Comparison of ENCODE assay signal across 12 mouse cellular contexts in genomic region chr13:98518341-98518740, GRCm38 (mm10). TPM values are rescaled to one million over a fixed set of nuclear protein-coding genes. Genes with fewer than 3 reads are reported as not detected.
DNase-seq lines count a peak whose midpoint lies in the region; ATAC-seq and TF ChIP-seq lines count a peak whose summit lies in the region.
"Had no signal": no experiment of that assay in that cellular context is flagged by ENCODE, and none has a peak within 500 bp of the region (broad histone marks: within the 10 kb centered on the region; RNA-seq: fewer than 3 reads in every experiment).

No protein-coding gene starts in this region.

- peak; percentile 70 for DNase-seq in heart, embryonic 10.5 days (ENCODE audit: low spot score)
- DNase-seq in heart, adult 9 months (ENCODE audit: low spot score in 2 of 2), result no peak
- no peak for DNase-seq in kidney, postnatal 0 days (ENCODE audit: low spot score)
- DNase-seq in kidney, adult 8-10 months, result no peak
- peak; percentile 57 for DNase-seq in embryonic facial prominence, embryonic 11.5 days (ENCODE audit: low spot score)
- DNase-seq in neural tube, embryonic 10.5 days (ENCODE audit: extremely low spot score, low spot score), result peak; percentile 37
- DNase-seq in adrenal gland, postnatal 25 days, result no peak
- no peak for DNase-seq in adrenal gland, postnatal 10 days
- DNase-seq: lung, postnatal 14 days; right cerebral cortex, adult 18-20 months had no signal

- TF ChIP-seq CTCF in kidney, postnatal 0 days (IDR thresholded peaks at IDR 0.05; ENCODE audit: low read depth), result no peak

- WGBS in heart, embryonic 10.5 days, result 18% methylated on average over 11 of the region's 11 CpGs
- WGBS in kidney, postnatal 0 days, result 20% methylated on average over 11 of the region's 11 CpGs
- WGBS in embryonic facial prominence, embryonic 11.5 days, result 30% methylated on average over 11 of the region's 11 CpGs

- H3K9me3 ChIP-seq in heart, embryonic 10.5 days, result no peaks in the 10 kb centered on the region
- no peaks in the 10 kb centered on the region for H3K9me3 ChIP-seq in kidney, postnatal 0 days (replicated peaks; ENCODE audit: low read length)
- no peaks in the 10 kb centered on the region; the same call in 1 of the 2 replicates for H3K9me3 ChIP-seq in embryonic facial prominence, embryonic 11.5 days (replicated peaks; ENCODE audit: control insufficient read depth, low read length)

- H3K9ac ChIP-seq in kidney, postnatal 0 days (ENCODE audit: low read depth, low read length), result 0 out of 2 replicates have a peak overlapping the region, but pooled peaks have one; percentile 10
- H3K9ac ChIP-seq in embryonic facial prominence, embryonic 11.5 days (replicated peaks; ENCODE audit: low read length), result no peak overlapping the region

- H3K4me1 ChIP-seq in heart, embryonic 10.5 days, result peaks cover 15% of the 10 kb centered on the region
- H3K4me1 ChIP-seq in kidney, postnatal 0 days (replicated peaks; ENCODE audit: insufficient read depth, low read length), result no peaks in the 10 kb centered on the region
- H3K4me1 ChIP-seq in embryonic facial prominence, embryonic 11.5 days (ENCODE audit: control insufficient read depth, insufficient read depth, low read length), result no peaks in the 10 kb centered on the region; the same call in 1 of the 2 replicates

- H3K36me3 ChIP-seq in heart, embryonic 10.5 days, result no peaks in the 10 kb centered on the region
- no peaks in the 10 kb centered on the region for H3K36me3 ChIP-seq in kidney, postnatal 0 days (ENCODE audit: insufficient read depth, low read length)
- H3K36me3 ChIP-seq in embryonic facial prominence, embryonic 11.5 days (replicated peaks; ENCODE audit: control insufficient read depth, insufficient read depth, low read depth, low read length), result no peaks in the 10 kb centered on the region

- no peak for ATAC-seq in kidney, postnatal 0 days (replicated peaks; ENCODE audit: low FRiP score, low read depth)
- 0 out of 2 replicates have a peak, but pooled peaks have one; percentile 44 for ATAC-seq in embryonic facial prominence, embryonic 11.5 days (replicated peaks; ENCODE audit: insufficient number of reproducible peaks, low FRiP score, low TSS enrichment, low read depth)
- ATAC-seq: forebrain, embryonic 14.5 days had no signal

- no peaks in the 10 kb centered on the region; the same call in 1 of the 2 replicates for H3K27me3 ChIP-seq in heart, embryonic 10.5 days (ENCODE audit: insufficient read depth, poor library complexity, severe bottlenecking)
- no peaks in the 10 kb centered on the region for H3K27me3 ChIP-seq in kidney, postnatal 0 days (ENCODE audit: insufficient read depth, low read length)
- H3K27me3 ChIP-seq in embryonic facial prominence, embryonic 11.5 days (ENCODE audit: control insufficient read depth, insufficient read depth, low read length), result no peaks in the 10 kb centered on the region

- peak overlapping the region; percentile 18; the same call in 1 of the 2 replicates for H3K4me3 ChIP-seq in heart, embryonic 10.5 days
- H3K4me3 ChIP-seq in kidney, postnatal 0 days (replicated peaks; ENCODE audit: low read depth, low read length), result no peak overlapping the region
- no peak overlapping the region for H3K4me3 ChIP-seq in embryonic facial prominence, embryonic 11.5 days (ENCODE audit: low read depth, low read length)

- 0 out of 2 replicates have a peak overlapping the region, but pooled peaks have one; percentile 17 for H3K27ac ChIP-seq in heart, embryonic 10.5 days
- no peak overlapping the region for H3K27ac ChIP-seq in kidney, postnatal 0 days
- no peak overlapping the region for H3K27ac ChIP-seq in embryonic facial prominence, embryonic 11.5 days (replicated peaks; ENCODE audit: low read depth, low read length)

- H3K4me2 ChIP-seq in kidney, postnatal 0 days (ENCODE audit: low read length), result 0 out of 2 replicates have a peak overlapping the region, but pooled peaks have one; percentile 18
- no peak overlapping the region for H3K4me2 ChIP-seq in embryonic facial prominence, embryonic 11.5 days (ENCODE audit: low read depth, low read length)

RNA-seq across cellular contexts. Expression of gene Gm10320, which starts 26.5 kb away (rescaled TPM):
- polyA plus RNA-seq in heart, embryonic 10.5 days (2016; fragmentation: Nextera tagmentation; extraction: Ambion mirVana), result 0.48 and 0.82 TPM in 2 replicates
- 1.8 and 2.1 TPM in 2 replicates for polyA plus RNA-seq in kidney, postnatal 0 days (2015; fragmentation: Nextera tagmentation; extraction: Ambion mirVana)
- 1.2 and 1.5 TPM in 2 replicates for polyA plus RNA-seq in embryonic facial prominence, embryonic 11.5 days (2014; fragmentation: Nextera tagmentation; extraction: Ambion mirVana)
- total RNA-seq in adrenal gland, postnatal 25 days (2021), result not detected in 2 replicates
- under 1 TPM in 1 of 2 experiments, not detected in 1; 0.75 TPM for total RNA-seq in adrenal gland, postnatal 10 days (2021)
- total RNA-seq: left cerebral cortex, postnatal 10 days had no signal

Comparison
In these comparisons a context has a peak if more than half of its experiments do, and no peak if none do; other contexts are left out.
1. DNase-seq: peak in heart, embryonic 10.5 days (single experiment), embryonic facial prominence, embryonic 11.5 days (single experiment) and neural tube, embryonic 10.5 days (single experiment); none in heart, adult 9 months (0 of 2), kidney, postnatal 0 days (single experiment), kidney, adult 8-10 months (0 of 2), adrenal gland, postnatal 25 days (single experiment) and adrenal gland, postnatal 10 days (single experiment).